ENCODE assay signal across 8 mouse cellular contexts in the genomic region with DNA sequence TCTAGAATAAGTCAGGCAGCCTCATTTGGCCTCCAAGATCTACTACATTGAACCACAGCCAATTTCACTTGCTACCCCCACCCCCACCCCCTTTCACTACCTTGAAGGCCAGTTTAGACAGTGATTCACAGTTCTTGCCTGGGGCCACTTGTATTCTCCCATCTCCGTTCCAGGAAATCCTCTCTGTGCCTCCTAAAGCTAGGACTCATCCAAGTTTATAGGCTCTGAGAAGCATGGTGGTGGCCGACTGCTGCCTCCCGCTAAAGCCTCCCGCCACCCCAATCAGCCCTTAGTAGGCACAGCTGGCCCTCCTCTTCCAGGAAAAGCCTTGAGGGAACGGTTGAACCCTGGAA. TPM values are rescaled to one million over a fixed set of nuclear protein-coding genes. Genes with fewer than 3 reads are reported as not detected.
DNase-seq lines count a peak whose midpoint lies in the region; ATAC-seq and TF ChIP-seq lines count a peak whose summit lies in the region.

No protein-coding gene starts in this region.

- no peak for ATAC-seq in heart, embryonic 13.5 days (ENCODE audit: extremely low read depth, insufficient number of reproducible peaks, low FRiP score, low TSS enrichment)
- ATAC-seq in megakaryocyte-erythroid progenitor cell, adult 5-6 weeks (replicated peaks; ENCODE audit: low FRiP score, low TSS enrichment, poor library complexity, severe bottlenecking): peak; percentile 2; the same call in 1 of the 2 replicates

- DNase-seq in heart, postnatal 36 days: no peak
- DNase-seq in MEL (ENCODE audit: low read depth, low spot score): peak; percentile 46
- DNase-seq in hindbrain, embryonic 10.5 days (ENCODE audit: low spot score): no peak
- DNase-seq in right cerebral cortex, adult 18-20 months: no peak
- DNase-seq in thymus, adult 18-20 months: no peak
- no peak for DNase-seq in adrenal gland, adult 18-20 months (ENCODE audit: low spot score in 2 of 2)

- no peaks in the 10 kb centered on the region for H3K9me3 ChIP-seq in heart, embryonic 13.5 days
- H3K9me3 ChIP-seq in MEL (replicated peaks; ENCODE audit: insufficient read depth, low read length): no peaks in the 10 kb centered on the region
- H3K9me3 ChIP-seq in hindbrain, embryonic 10.5 days: no peaks in the 10 kb centered on the region

- WGBS in heart, embryonic 13.5 days: 4% methylated on average over 5 of the region's 5 CpGs
- 4% methylated on average over 5 of the region's 5 CpGs for WGBS in hindbrain, embryonic 10.5 days

- intact Hi-C loops in heart, postnatal 36 days (cut with DNase I): loop anchor here (2.0 to 5.0 kb wide), 2 partner anchors 19 to 60 kb away; partner anchors contain the start of genes Med8 and Szt2

- H3K4me2 ChIP-seq in heart, embryonic 13.5 days: peak overlapping the region; percentile 83

- peaks cover 32% of the 10 kb centered on the region for H3K4me1 ChIP-seq in heart, embryonic 13.5 days
- peaks cover 18 to 44% of the 10 kb centered on the region in 2 experiments for H3K4me1 ChIP-seq in MEL (ENCODE audit: control insufficient read depth in 1 of 2, insufficient read depth in 2 of 2, low read length in 2 of 2)
- H3K4me1 ChIP-seq in hindbrain, embryonic 10.5 days (replicated peaks): peaks cover 39% of the 10 kb centered on the region

- no peak for TF ChIP-seq RAD21 in MEL (IDR thresholded peaks at IDR 0.05; ENCODE audit: low read depth, low read length)

- peak overlapping the region; percentile 77 for H3K4me3 ChIP-seq in heart, embryonic 13.5 days
- peak overlapping the region; percentile 76 to 89 for H3K4me3 ChIP-seq in MEL (ENCODE audit: control insufficient read depth in 1 of 2, insufficient read depth in 1 of 2, low read depth in 2 of 2, low read length in 2 of 2)
- H3K4me3 ChIP-seq in hindbrain, embryonic 10.5 days: peak overlapping the region; percentile 76

- H3K27me3 ChIP-seq in heart, embryonic 13.5 days (replicated peaks): no peaks in the 10 kb centered on the region
- no peaks in the 10 kb centered on the region for H3K27me3 ChIP-seq in MEL (ENCODE audit: control insufficient read depth in 1 of 2, insufficient read depth in 2 of 2, low read length in 2 of 2)
- no peaks in the 10 kb centered on the region for H3K27me3 ChIP-seq in hindbrain, embryonic 10.5 days (ENCODE audit: insufficient read depth, poor library complexity, severe bottlenecking)

- TF ChIP-seq POLR2A in MEL (IDR thresholded peaks at IDR 0.05; ENCODE audit: control insufficient read depth in 1 of 2, insufficient read depth in 1 of 2, low read depth in 1 of 2, low read length in 2 of 2, poor library complexity in 1 of 2): no peak

- peak overlapping the region; percentile 82 for H3K9ac ChIP-seq in heart, embryonic 13.5 days
- peak overlapping the region; percentile 92 for H3K9ac ChIP-seq in MEL (ENCODE audit: control insufficient read depth, low read depth, low read length, poor library complexity, severe bottlenecking)

- H3K79me2 ChIP-seq in MEL (ENCODE audit: control insufficient read depth, insufficient read depth, low read length, poor library complexity): peaks cover 35% of the 10 kb centered on the region

- TF ChIP-seq CTCF in MEL (IDR thresholded peaks at IDR 0.05 in 2 of 3, conservative IDR thresholded peaks at IDR 0.05 in 1 of 3; ENCODE audit: control insufficient read depth in 1 of 3, insufficient read depth in 1 of 3, low read depth in 2 of 3, low read length in 3 of 3, poor library complexity in 1 of 3, severe bottlenecking in 1 of 3): no peak

- H3K27ac ChIP-seq in heart, embryonic 13.5 days (replicated peaks): peak overlapping the region; percentile 84
- peak overlapping the region; percentile 82 for H3K27ac ChIP-seq in MEL (ENCODE audit: control insufficient read depth, low read depth, low read length)
- peak overlapping the region; percentile 93 for H3K27ac ChIP-seq in hindbrain, embryonic 10.5 days

- peaks cover 42% of the 10 kb centered on the region for H3K36me3 ChIP-seq in heart, embryonic 13.5 days
- H3K36me3 ChIP-seq in MEL (ENCODE audit: control insufficient read depth in 1 of 2, insufficient read depth in 2 of 2, low read length in 2 of 2): peaks cover 2 to 38% of the 10 kb centered on the region in 2 experiments; a peak in 3 of 4 replicates
- peaks cover 45% of the 10 kb centered on the region for H3K36me3 ChIP-seq in hindbrain, embryonic 10.5 days

- no peak; a peak in 1 of 4 replicates for TF ChIP-seq EP300 in MEL (IDR thresholded peaks at IDR 0.05; ENCODE audit: low read depth in 1 of 2, low read length in 2 of 2)

TF ChIP-seq in MEL, 35 proteins besides CTCF, POLR2A, EP300 and RAD21:
- 0 out of 2 replicates have a peak, but pooled peaks have one; percentile 3 for TF ChIP-seq MAZ (IDR thresholded peaks at IDR 0.05; ENCODE audit: low read depth, low read length)
- 0 out of 2 replicates have a peak, but pooled peaks have one; percentile 23 for TF ChIP-seq ZKSCAN1 (IDR thresholded peaks at IDR 0.05; ENCODE audit: low read depth, low read length)
- 0 out of 2 replicates have a peak, but pooled peaks have one; percentile 7 for TF ChIP-seq MAFK (IDR thresholded peaks at IDR 0.05; ENCODE audit: borderline replicate concordance, low read depth, low read length)
- TF ChIP-seq SMC3 (IDR thresholded peaks at IDR 0.05; ENCODE audit: low read depth, low read length): no peak
- peak; percentile 19; the same call in 1 of the 2 replicates for TF ChIP-seq SIN3A (IDR thresholded peaks at IDR 0.05; ENCODE audit: low read length)

RNA-seq across cellular contexts. Expression of gene Elovl1, which starts 0.5 kb away (rescaled TPM):
- 56.4 and 63.2 TPM in 2 replicates for polyA plus RNA-seq in heart, embryonic 13.5 days (2015; fragmentation: Nextera tagmentation; extraction: Ambion mirVana)
- total RNA-seq in heart, postnatal 36 days (2021): 10 to 100 TPM; 18.4 to 22.0 TPM
- 93.5 and 134 TPM in 2 replicates for total RNA-seq in MEL (2012; rRNA removed)
- 100 to 1,000 TPM; 246 to 391 TPM for polyA plus RNA-seq in MEL (2012; ENCODE audit: insufficient read depth in 1 of 2, insufficient read length in 2 of 2, low read depth in 1 of 2, low replicate concordance in 2 of 2, missing spikeins in 1 of 2)
- 49.0 and 51.8 TPM in 2 replicates for polyA plus RNA-seq in hindbrain, embryonic 10.5 days (2016; fragmentation: Nextera tagmentation; extraction: Ambion mirVana)
- 118 and 128 TPM in 2 replicates for total RNA-seq in megakaryocyte-erythroid progenitor cell, adult 5-6 weeks (2014; fragmentation: Nextera tagmentation)
- total RNA-seq in megakaryocyte-erythroid progenitor cell, adult 5-6 weeks (2017): 62.4 and 72.5 TPM in 2 replicates
- 10 to 100 TPM; 61.2 to 86.0 TPM for total RNA-seq in adrenal gland, adult 18-20 months (2021)

RNA-seq across cellular contexts. Expression of gene Cdc20, which starts 9.8 kb away (rescaled TPM):
- 171 and 186 TPM in 2 replicates for polyA plus RNA-seq in heart, embryonic 13.5 days (2015; fragmentation: Nextera tagmentation; extraction: Ambion mirVana)
- total RNA-seq in heart, postnatal 36 days (2021): 1 to 10 TPM; 1.8 to 2.4 TPM
- total RNA-seq in MEL (2012; rRNA removed): 189 and 211 TPM in 2 replicates
- 100 to 1,000 TPM in 1 of 2 experiments, not detected in 1; 247 TPM for polyA plus RNA-seq in MEL (2012; ENCODE audit: insufficient read depth in 1 of 2, insufficient read length in 2 of 2, low read depth in 1 of 2, low replicate concordance in 2 of 2, missing spikeins in 1 of 2)
- polyA plus RNA-seq in hindbrain, embryonic 10.5 days (2016; fragmentation: Nextera tagmentation; extraction: Ambion mirVana): 330 and 370 TPM in 2 replicates
- 88.4 and 106 TPM in 2 replicates for total RNA-seq in megakaryocyte-erythroid progenitor cell, adult 5-6 weeks (2014; fragmentation: Nextera tagmentation)
- 63.2 and 101 TPM in 2 replicates for total RNA-seq in megakaryocyte-erythroid progenitor cell, adult 5-6 weeks (2017)
- 1 to 10 TPM; 1.6 to 2.9 TPM for total RNA-seq in adrenal gland, adult 18-20 months (2021)

RNA-seq across cellular contexts. Expression of gene Med8, which starts 18.3 kb away (rescaled TPM):
- 73.2 and 81.3 TPM in 2 replicates for polyA plus RNA-seq in heart, embryonic 13.5 days (2015; fragmentation: Nextera tagmentation; extraction: Ambion mirVana)
- total RNA-seq in heart, postnatal 36 days (2021): 10 to 100 TPM; 36.7 to 44.2 TPM
- 143 and 159 TPM in 2 replicates for total RNA-seq in MEL (2012; rRNA removed)
- 100 to 1,000 TPM in 1 of 2 experiments, 10 to 100 TPM in 1; 84.2 to 134 TPM for polyA plus RNA-seq in MEL (2012; ENCODE audit: insufficient read depth in 1 of 2, insufficient read length in 2 of 2, low read depth in 1 of 2, low replicate concordance in 2 of 2, missing spikeins in 1 of 2)
- polyA plus RNA-seq in hindbrain, embryonic 10.5 days (2016; fragmentation: Nextera tagmentation; extraction: Ambion mirVana): 163 and 170 TPM in 2 replicates
- total RNA-seq in megakaryocyte-erythroid progenitor cell, adult 5-6 weeks (2014; fragmentation: Nextera tagmentation): 91.0 and 111 TPM in 2 replicates
- total RNA-seq in megakaryocyte-erythroid progenitor cell, adult 5-6 weeks (2017): 70.2 and 96.7 TPM in 2 replicates
- 10 to 100 TPM; 62.3 to 68.5 TPM for total RNA-seq in adrenal gland, adult 18-20 months (2021)

RNA-seq across cellular contexts. Expression of gene Szt2, which starts 18.3 kb away (rescaled TPM):
- polyA plus RNA-seq in heart, embryonic 13.5 days (2015; fragmentation: Nextera tagmentation; extraction: Ambion mirVana): 4.1 and 4.4 TPM in 2 replicates
- total RNA-seq in heart, postnatal 36 days (2021): 10 to 100 TPM; 11.2 to 12.9 TPM
- 5.7 and 7.3 TPM in 2 replicates for total RNA-seq in MEL (2012; rRNA removed)
- polyA plus RNA-seq in MEL (2012; ENCODE audit: insufficient read depth in 1 of 2, insufficient read length in 2 of 2, low read depth in 1 of 2, low replicate concordance in 2 of 2, missing spikeins in 1 of 2): 10 to 100 TPM in 1 of 2 experiments, not detected in 1; 24.0 TPM
- 7.0 and 11.7 TPM in 2 replicates for polyA plus RNA-seq in hindbrain, embryonic 10.5 days (2016; fragmentation: Nextera tagmentation; extraction: Ambion mirVana)
- total RNA-seq in megakaryocyte-erythroid progenitor cell, adult 5-6 weeks (2014; fragmentation: Nextera tagmentation): 26.4 and 29.1 TPM in 2 replicates
- 4.3 and 17.6 TPM in 2 replicates for total RNA-seq in megakaryocyte-erythroid progenitor cell, adult 5-6 weeks (2017)
- 10 to 100 TPM; 13.9 to 19.2 TPM for total RNA-seq in adrenal gland, adult 18-20 months (2021)

RNA-seq across cellular contexts. Expression of gene Mpl, which starts 29.9 kb away (rescaled TPM):
- 2.1 and 2.2 TPM in 2 replicates for polyA plus RNA-seq in heart, embryonic 13.5 days (2015; fragmentation: Nextera tagmentation; extraction: Ambion mirVana)
- under 1 TPM; 0.16 to 0.17 TPM for total RNA-seq in heart, postnatal 36 days (2021)
- total RNA-seq in MEL (2012; rRNA removed): 0.04 TPM in 1 of 2 replicates, not detected in the other
- under 1 TPM in 1 of 2 experiments, not detected in 1; 0.04 TPM for polyA plus RNA-seq in MEL (2012; ENCODE audit: insufficient read depth in 1 of 2, insufficient read length in 2 of 2, low read depth in 1 of 2, low replicate concordance in 2 of 2, missing spikeins in 1 of 2)
- polyA plus RNA-seq in hindbrain, embryonic 10.5 days (2016; fragmentation: Nextera tagmentation; extraction: Ambion mirVana): 1.2 and 1.3 TPM in 2 replicates
- total RNA-seq in megakaryocyte-erythroid progenitor cell, adult 5-6 weeks (2014; fragmentation: Nextera tagmentation): 2.3 and 5.7 TPM in 2 replicates
- 0.47 and 1.7 TPM in 2 replicates for total RNA-seq in megakaryocyte-erythroid progenitor cell, adult 5-6 weeks (2017)
- under 1 TPM in 1 of 2 experiments, not detected in 1; 0.22 TPM for total RNA-seq in adrenal gland, adult 18-20 months (2021)

Comparison
In these comparisons a context has a peak if more than half of its experiments do, and no peak if none do; other contexts are left out.
1. RNA of gene Cdc20, which starts 9.8 kb away (total RNA-seq): 189 to 211 TPM in MEL and 63.2 to 106 TPM in megakaryocyte-erythroid progenitor cell, adult 5-6 weeks; 1.6 to 2.9 TPM in adrenal gland, adult 18-20 months and 1.8 to 2.4 TPM in heart, postnatal 36 days; every median in the first group is over 10 times any median in the second.
2. Peak in every context shown above with its lines, with median percentiles within 50 percentile points of each other: H3K27ac ChIP-seq and H3K4me3 ChIP-seq.